Mouse (Mus musculus) ES-Bruce4 (cell line): ENCODE data around the gene Als2. TPM values are rescaled to one million over a fixed set of nuclear protein-coding genes. Genes with fewer than 3 reads are reported as not detected.

Experiments
- H3K27ac ChIP-seq: 2 replicates; pipeline ENCODE4 v1.5.1; 2012; ENCODE audit warnings: low read length, inconsistent platforms; ENCODE audit not compliant: insufficient read depth
- H3K27me3 ChIP-seq: 2 replicates; pipeline ENCODE4 v1.6.1; 2012; ENCODE audit warnings: mild to moderate bottlenecking, low read length, inconsistent platforms; ENCODE audit not compliant: control insufficient read depth, poor library complexity, insufficient read depth, severe bottlenecking
- H3K36me3 ChIP-seq: 2 replicates; pipeline ENCODE4 v1.6.1; 2012; ENCODE audit warnings: inconsistent platforms, mild to moderate bottlenecking, low read length, moderate library complexity; ENCODE audit not compliant: control insufficient read depth, poor library complexity, insufficient read depth, severe bottlenecking
- H3K4me1 ChIP-seq: one replicate; pipeline ENCODE4 v1.8.1; 2011; ENCODE audit warnings: low read length; ENCODE audit not compliant: control insufficient read depth, insufficient read depth
- H3K4me3 ChIP-seq: 2 replicates; pipeline ENCODE4 v1.5.1; 2011; ENCODE audit warnings: low read depth, mild to moderate bottlenecking, low read length
- H3K9ac ChIP-seq: 2 replicates; pipeline ENCODE4 v1.6.1; 2012; ENCODE audit warnings: low read depth, mild to moderate bottlenecking, inconsistent platforms; ENCODE audit not compliant: poor library complexity, severe bottlenecking
- H3K9me3 ChIP-seq: replicated peaks from 2 replicates; pipeline ENCODE4 v1.6.1; 2012; ENCODE audit warnings: mild to moderate bottlenecking, low read length, inconsistent platforms; ENCODE audit not compliant: control insufficient read depth, poor library complexity, insufficient read depth, severe bottlenecking
- CTCF ChIP-seq: IDR thresholded peaks from one replicate; pipeline ENCODE4 v1.8.1; 2011; ENCODE audit warnings: low read depth, low read length
- EP300 ChIP-seq: IDR thresholded peaks from 2 replicates; pipeline ENCODE4 v1.6.1; 2011; ENCODE audit warnings: low read depth, low read length; ENCODE audit not compliant: insufficient read depth
- POLR2A ChIP-seq: IDR thresholded peaks from one replicate; pipeline ENCODE4 v1.8.1; 2011; ENCODE audit warnings: low read length; ENCODE audit not compliant: insufficient read depth
- polyA plus RNA-seq: library from polyadenylated mRNA; stranded (reverse); fragments of >200 nt; gene quantifications from 2 replicates; pipeline ENCODE4 v1.2.4, GENCODE M21; 2011; ENCODE audit warnings: low read depth; ENCODE audit not compliant: missing spikeins, insufficient read depth, insufficient read length

Gene Als2
- polyA plus RNA-seq, 1 experiment = 28.2 TPM

GRCm38 (mm10) chr1:59186317-59186716 is 50.7 kb downstream of the Als2 start:
- Histone ChIP-seq H3K36me3 (peaks cover 20% of the 10 kb centered on the region), H3K27me3 (no peaks in the 10 kb centered on the region), H3K27ac (no peak overlapping the region), H3K9me3 (no peaks in the 10 kb centered on the region), H3K4me1 (no peaks in the 10 kb centered on the region), H3K9ac (no peak overlapping the region), H3K4me3 (no peak overlapping the region)
- no peak for TF ChIP-seq CTCF
- no peak for TF ChIP-seq EP300
- no peak for TF ChIP-seq POLR2A

- Histone ChIP-seq H3K4me1 (no peaks in the 10 kb centered on the region), H3K27ac (no peak overlapping the region), H3K36me3 (peaks cover 14% of the 10 kb centered on the region), H3K27me3 (no peaks in the 10 kb centered on the region), H3K9me3 (no peaks in the 10 kb centered on the region), H3K9ac (no peak overlapping the region), H3K4me3 (no peak overlapping the region)
- TF ChIP-seq POLR2A (no peak), EP300 (no peak), CTCF (no peak)
These were observed 51.6 kb downstream of the Als2 start for GRCm38 (mm10) chr1:59185410-59185809.

- Histone ChIP-seq H3K36me3 (peaks cover 22% of the 10 kb centered on the region), H3K9ac (no peak overlapping the region), H3K9me3 (no peaks in the 10 kb centered on the region), H3K27me3 (no peaks in the 10 kb centered on the region), H3K4me1 (no peaks in the 10 kb centered on the region), H3K4me3 (no peak overlapping the region), H3K27ac (no peak overlapping the region)
- no peak for TF ChIP-seq EP300
- no peak for TF ChIP-seq POLR2A
- no peak for TF ChIP-seq CTCF
These were observed 54.0 kb downstream of the Als2 start for GRCm38 (mm10) chr1:59183045-59183444.

- no peaks in the 10 kb centered on the region for H3K4me1 ChIP-seq
- H3K27ac ChIP-seq = no peak overlapping the region
- H3K9me3 ChIP-seq = no peaks in the 10 kb centered on the region
- H3K9ac ChIP-seq = no peak overlapping the region
- H3K27me3 ChIP-seq = no peaks in the 10 kb centered on the region
- H3K4me3 ChIP-seq = no peak overlapping the region
- H3K36me3 ChIP-seq = peaks cover 22% of the 10 kb centered on the region
- TF ChIP-seq POLR2A = no peak
- no peak for TF ChIP-seq EP300
- TF ChIP-seq CTCF = no peak
These were observed 54.7 kb downstream of the Als2 start for GRCm38 (mm10) chr1:59182373-59182772.

- no peak for TF ChIP-seq POLR2A
- TF ChIP-seq EP300 = no peak
- no peak for TF ChIP-seq CTCF
- Histone ChIP-seq H3K4me1 (no peaks in the 10 kb centered on the region), H3K9ac (no peak overlapping the region), H3K27me3 (no peaks in the 10 kb centered on the region), H3K27ac (no peak overlapping the region), H3K9me3 (no peaks in the 10 kb centered on the region), H3K4me3 (no peak overlapping the region), H3K36me3 (peaks cover 25% of the 10 kb centered on the region)
These were observed 57.0 kb downstream of the Als2 start for GRCm38 (mm10) chr1:59180003-59180402.

- Histone ChIP-seq H3K4me3 (no peak overlapping the region), H3K27me3 (no peaks in the 10 kb centered on the region), H3K36me3 (peaks cover 19% of the 10 kb centered on the region), H3K9ac (no peak overlapping the region), H3K9me3 (no peaks in the 10 kb centered on the region), H3K27ac (no peak overlapping the region), H3K4me1 (no peaks in the 10 kb centered on the region)
- no peak for TF ChIP-seq EP300
- no peak for TF ChIP-seq CTCF
- TF ChIP-seq POLR2A = no peak
These were observed 58.6 kb downstream of the Als2 start for GRCm38 (mm10) chr1:59178401-59178800.
